Mouse (Mus musculus) WW6 (cell line): ENCODE measurements at regions not wholly inside any gene's neighbourhood (a gene's known extent, or its start where the extent isn't known, plus 50 kb on each side); places are given as distances from the start of the nearest gene placed in this dataset.

Experiments used
- DNase-seq: peaks from one replicate; pipeline ENCODE4 v3.0.0-alpha.2; 2013; ENCODE audit warnings: low read depth, low spot score

DNA sequence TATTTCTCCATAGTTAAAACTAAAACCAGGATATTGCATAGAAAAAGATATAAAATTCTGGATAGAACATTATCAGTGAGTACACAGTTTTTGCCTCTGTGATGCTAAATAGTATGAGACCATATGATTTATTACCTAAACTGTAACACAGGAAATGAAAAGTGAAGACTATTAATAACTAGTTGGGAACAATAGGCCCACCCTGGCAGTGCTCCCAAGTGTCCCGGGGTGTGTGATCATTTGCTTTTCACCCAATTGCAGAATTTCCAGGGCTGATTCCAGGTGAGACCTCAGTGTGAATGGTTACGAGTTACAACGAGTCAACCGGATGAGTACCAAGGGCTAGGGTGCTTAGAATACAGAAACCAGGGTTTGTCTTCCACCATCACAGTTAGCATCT is 172.6 kb upstream of the Tars start:
- no peak for DNase-seq

- no peak for DNase-seq
Measured at GRCm38 (mm10) chr15:11565503-11566031, 166.1 kb upstream of the Tars start.

DNA sequence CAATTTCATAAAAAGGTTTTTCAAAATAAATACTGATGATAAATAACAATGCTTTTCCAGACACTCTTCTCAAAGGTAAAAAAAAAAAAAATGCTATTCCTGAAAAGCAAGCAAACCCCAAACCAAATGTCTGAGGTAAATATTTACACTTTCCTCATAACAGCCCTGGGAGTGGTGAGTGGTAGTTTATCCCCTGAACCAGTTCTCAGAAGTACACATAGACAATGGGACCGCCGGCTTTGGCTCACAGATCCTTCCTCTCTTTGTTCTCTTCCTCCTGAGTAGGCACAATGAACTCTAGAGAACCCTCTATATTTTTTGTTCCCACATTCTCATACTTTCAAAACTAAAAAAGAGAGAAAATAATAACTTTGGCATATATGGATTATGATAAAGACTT is 153.1 kb upstream of the Tars start:
- no peak for DNase-seq

- DNase-seq = no peak
Measured at GRCm38 (mm10) chr15:11552110-11552509, 152.6 kb upstream of the Tars start.

- no peak for DNase-seq
Measured at GRCm38 (mm10) chr15:11539485-11539884, 140.0 kb upstream of the Tars start.

- no peak for DNase-seq
Measured at GRCm38 (mm10) chr15:11536076-11536620, 136.7 kb upstream of the Tars start.

DNA sequence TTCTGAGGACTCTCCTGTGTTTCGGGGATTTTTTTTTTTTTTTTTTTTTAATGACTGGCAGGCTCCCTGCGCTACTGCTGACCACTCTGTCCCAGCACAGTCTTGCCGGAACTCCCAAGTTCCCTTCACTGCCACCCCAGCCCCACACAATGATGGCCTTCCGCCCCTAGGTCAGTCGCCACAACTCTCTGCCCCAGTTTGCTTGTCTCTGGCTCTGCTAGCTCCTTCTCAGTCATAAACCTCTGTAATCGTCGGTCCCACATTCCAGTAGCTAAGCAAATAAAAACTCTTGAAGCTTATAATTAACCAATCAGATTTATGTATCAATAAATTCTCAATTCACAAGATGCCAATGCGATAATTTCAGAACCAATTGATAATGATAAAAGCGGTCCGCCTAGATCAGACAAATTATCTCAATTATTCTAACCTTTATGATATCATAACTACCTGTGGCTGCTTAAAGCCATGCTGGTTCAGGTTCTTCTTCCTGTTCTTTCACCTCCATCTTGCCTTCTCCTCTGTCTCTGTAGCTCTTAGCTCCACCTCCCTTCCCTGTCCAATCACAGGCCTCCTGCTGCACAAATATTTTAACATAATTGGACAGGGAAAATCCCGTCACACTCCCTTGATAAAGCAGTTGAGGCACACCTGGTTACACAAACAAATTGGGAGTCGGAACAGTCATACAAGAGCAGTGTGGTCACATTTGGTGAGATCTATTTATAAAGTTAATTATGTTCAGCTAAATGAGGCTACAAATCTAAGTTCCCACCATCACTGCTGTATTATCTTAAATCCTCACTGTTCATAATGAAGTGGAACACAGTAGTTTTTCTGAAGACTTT is 135.2 kb upstream of the Tars start:
- no peak for DNase-seq

DNA sequence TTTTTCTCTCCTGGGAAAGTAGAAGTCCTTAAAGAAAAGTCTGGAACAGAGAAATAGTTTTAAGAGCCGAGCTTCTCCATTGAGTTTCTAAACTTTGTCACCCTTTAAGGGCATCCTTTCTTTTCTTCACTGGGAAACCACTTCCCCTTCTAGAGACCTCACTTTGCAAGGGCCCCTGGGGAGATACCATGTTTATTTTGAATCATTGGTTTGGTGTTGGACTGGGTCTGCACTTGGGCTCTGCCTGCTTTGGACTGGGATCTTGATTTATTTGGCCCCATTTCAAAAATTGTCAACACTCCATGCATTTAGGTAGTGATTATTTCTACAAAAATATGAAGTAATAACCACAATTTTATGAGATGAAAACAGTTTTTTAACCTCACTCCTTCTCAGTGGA is 134.2 kb upstream of the Tars start:
- no peak for DNase-seq

- DNase-seq = no peak
Measured at GRCm38 (mm10) chr15:11533002-11533610, 133.6 kb upstream of the Tars start.

GRCm38 (mm10) chr15:11532536-11532935 is 133.1 kb upstream of the Tars start:
- no peak for DNase-seq

- DNase-seq = no peak
Measured at GRCm38 (mm10) chr15:11529819-11530810, 130.7 kb upstream of the Tars start.

GRCm38 (mm10) chr15:11524337-11525106 is 125.1 kb upstream of the Tars start:
- no peak for DNase-seq

GRCm38 (mm10) chr15:11518565-11518964 is 119.1 kb upstream of the Tars start:
- no peak for DNase-seq

DNA sequence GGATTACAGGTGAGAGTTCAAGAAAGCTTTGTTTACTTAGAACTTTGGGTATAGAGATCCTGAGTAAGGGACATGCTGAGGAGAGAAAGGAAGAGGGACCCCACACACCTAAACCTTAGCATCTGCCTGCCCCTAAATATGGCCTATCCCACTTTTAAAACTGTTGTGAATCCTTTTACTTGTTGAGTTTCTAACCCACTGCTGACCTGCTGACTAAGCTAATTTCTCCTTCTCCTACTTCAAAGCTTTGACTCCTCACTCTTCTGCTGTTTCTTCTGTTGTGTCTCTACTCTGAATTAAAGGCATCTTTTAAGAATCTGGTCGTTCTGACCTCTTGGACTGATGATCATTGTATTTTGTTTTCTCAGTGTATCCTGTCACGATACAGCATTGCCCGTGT is 118.4 kb upstream of the Tars start:
- DNase-seq = no peak

- DNase-seq = no peak
Measured at GRCm38 (mm10) chr15:11505076-11505639, 105.7 kb upstream of the Tars start.

- no peak for DNase-seq
Measured at GRCm38 (mm10) chr15:11496436-11496835, 97.0 kb upstream of the Tars start.

DNA sequence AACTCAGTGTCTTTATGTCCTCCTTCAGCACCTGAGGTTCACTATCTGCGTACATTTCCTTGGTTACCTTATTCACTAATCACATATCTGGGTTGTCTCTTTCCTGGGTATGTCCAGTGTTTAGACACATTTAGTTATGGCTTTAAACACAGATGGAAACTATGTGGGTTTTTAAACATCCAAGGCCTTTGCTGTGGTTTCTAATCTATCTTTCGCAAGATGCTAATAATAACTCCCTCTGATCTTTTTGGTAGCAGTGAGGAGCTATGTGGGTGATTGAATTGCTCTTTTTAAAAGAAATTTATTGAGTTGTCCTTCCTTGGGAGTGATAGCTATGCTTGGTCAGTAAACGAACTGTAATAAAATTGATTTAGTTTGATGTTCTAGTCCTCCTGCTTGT is 89.7 kb upstream of the Tars start:
- DNase-seq = no peak

GRCm38 (mm10) chr15:11487268-11487783 is 87.9 kb upstream of the Tars start:
- no peak for DNase-seq

GRCm38 (mm10) chr15:11483916-11484315 is 84.5 kb upstream of the Tars start:
- DNase-seq = no peak
